Mouse (Mus musculus): Measurements from ENCODE around the gene Pxdc1. TPM values are rescaled to one million over a fixed set of nuclear protein-coding genes. Genes with fewer than 3 reads are reported as not detected.
A peak's percentile ranks its signal among the peaks of the same experiment; 100 is the strongest.

Pxdc1 gene
- polyA plus RNA-seq, 1 experiment from 2014 or later = 8.9 TPM

DNA sequence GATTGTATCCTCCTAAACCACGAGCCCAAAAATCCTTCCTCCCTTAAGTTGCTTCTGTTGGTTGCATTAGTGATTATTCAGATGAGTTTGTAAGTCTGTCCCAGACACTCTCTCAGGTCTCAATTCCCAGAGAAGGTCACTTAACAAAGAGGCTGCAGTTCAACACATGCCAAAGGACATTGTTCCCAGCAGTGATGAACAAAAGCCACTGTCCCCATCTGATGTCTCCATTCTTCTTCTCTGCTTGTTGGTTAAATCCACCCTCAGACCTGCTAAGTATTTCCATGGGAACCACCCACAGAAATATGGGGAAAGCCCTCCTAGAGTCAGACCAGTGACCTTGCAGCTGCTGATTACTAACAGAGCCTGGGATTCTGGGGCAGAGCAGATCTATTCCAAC, 43.6 kb downstream of the Pxdc1 start:
- no peak overlapping the region for H3K27ac ChIP-seq
- H3K4me1 ChIP-seq (replicated peaks) = peaks cover 10% of the 10 kb centered on the region; the same call in 1 of the 2 replicates
- ATAC-seq (ENCODE audit: low FRiP score) = no peak
- H3K4me2 ChIP-seq = no peak overlapping the region
- H3K9me3 ChIP-seq = no peaks in the 10 kb centered on the region
- no peak overlapping the region for H3K9ac ChIP-seq
- H3K27me3 ChIP-seq = no peaks in the 10 kb centered on the region
- H3K4me3 ChIP-seq = no peak overlapping the region
- H3K36me3 ChIP-seq = no peaks in the 10 kb centered on the region
- WGBS = 33% methylated on average over 1 of the region's 1 CpGs

GRCm38 (mm10) chr13:34607079-34607478, 46.2 kb downstream of the Pxdc1 start:
- H3K9me3 ChIP-seq = no peaks in the 10 kb centered on the region
- ATAC-seq (ENCODE audit: low FRiP score) = no peak
- H3K27ac ChIP-seq = peak overlapping the region; percentile 48; the same call in 1 of the 2 replicates
- H3K4me3 ChIP-seq = no peak overlapping the region
- peaks cover 10% of the 10 kb centered on the region; the same call in 1 of the 2 replicates for H3K4me1 ChIP-seq (replicated peaks)
- no peaks in the 10 kb centered on the region for H3K36me3 ChIP-seq
- no peak overlapping the region for H3K4me2 ChIP-seq
- H3K9ac ChIP-seq = no peak overlapping the region
- no peaks in the 10 kb centered on the region for H3K27me3 ChIP-seq
- WGBS = 53% methylated on average over 2 of the region's 2 CpGs

DNA sequence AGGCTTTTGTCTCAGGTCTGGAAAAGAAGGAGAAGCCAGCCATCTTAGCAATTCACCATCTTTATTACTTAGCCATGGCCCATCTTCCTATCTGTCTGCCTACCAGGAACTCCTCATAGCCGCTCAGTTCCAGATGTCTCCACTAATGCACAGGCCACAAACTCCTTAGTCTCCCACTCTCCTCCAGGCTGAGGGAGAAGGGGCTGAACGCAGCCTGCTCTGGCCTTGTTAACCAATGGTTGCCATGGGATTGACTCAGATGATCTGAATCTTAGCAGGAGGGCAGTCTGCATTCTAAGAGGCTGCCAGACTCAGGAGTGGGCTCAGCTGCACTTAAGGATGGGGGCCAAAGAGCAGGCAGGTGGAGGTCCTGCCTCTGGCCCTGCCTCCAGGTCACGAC, 47.4 kb downstream of the Pxdc1 start:
- Histone ChIP-seq H3K27me3 (no peaks in the 10 kb centered on the region), H3K9me3 (no peaks in the 10 kb centered on the region), H3K4me2 (no peak overlapping the region), H3K36me3 (no peaks in the 10 kb centered on the region), H3K4me3 (no peak overlapping the region), H3K27ac (no peak overlapping the region), H3K9ac (no peak overlapping the region), H3K4me1 (replicated peaks) (peaks cover 10% of the 10 kb centered on the region; the same call in 1 of the 2 replicates)
- WGBS = 58% methylated on average over 3 of the region's 3 CpGs
- peak; percentile 54 for ATAC-seq (ENCODE audit: low FRiP score)

DNA sequence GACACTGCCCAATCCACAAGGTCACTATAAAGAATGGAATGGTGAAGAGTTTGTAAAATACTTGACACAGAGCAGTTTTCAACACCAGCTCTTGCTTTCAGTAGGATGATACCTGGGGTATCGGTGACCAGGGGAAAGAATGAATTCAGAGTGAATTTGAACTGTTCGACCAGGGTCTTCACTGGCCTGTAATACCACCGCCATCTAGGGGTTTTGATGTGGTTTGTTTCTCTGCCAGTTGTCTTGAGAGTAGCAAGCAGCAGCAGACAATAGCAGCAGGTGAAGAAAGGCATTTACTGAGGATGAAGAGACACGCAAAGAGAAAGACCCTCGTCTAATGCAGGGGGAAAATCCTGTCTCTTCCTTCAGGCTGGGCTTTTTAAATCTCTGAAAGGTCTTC, 48.1 kb downstream of the Pxdc1 start:
- no peaks in the 10 kb centered on the region for H3K36me3 ChIP-seq
- peaks cover 10% of the 10 kb centered on the region; the same call in 1 of the 2 replicates for H3K4me1 ChIP-seq (replicated peaks)
- H3K9me3 ChIP-seq = no peaks in the 10 kb centered on the region
- H3K4me2 ChIP-seq = no peak overlapping the region
- H3K27me3 ChIP-seq = no peaks in the 10 kb centered on the region
- no peak overlapping the region for H3K9ac ChIP-seq
- no peak for ATAC-seq (ENCODE audit: low FRiP score)
- no peak overlapping the region for H3K4me3 ChIP-seq
- H3K27ac ChIP-seq = no peak overlapping the region
- WGBS = 73% methylated on average over 5 of the region's 5 CpGs

- no peak overlapping the region for H3K4me2 ChIP-seq
- no peak for ATAC-seq (ENCODE audit: low FRiP score)
- H3K36me3 ChIP-seq = no peaks in the 10 kb centered on the region
- WGBS = 95% methylated on average over 1 of the region's 1 CpGs
- H3K9ac ChIP-seq = no peak overlapping the region
- H3K9me3 ChIP-seq = no peaks in the 10 kb centered on the region
- peaks cover 10% of the 10 kb centered on the region; the same call in 1 of the 2 replicates for H3K4me1 ChIP-seq (replicated peaks)
- H3K27me3 ChIP-seq = no peaks in the 10 kb centered on the region
- H3K4me3 ChIP-seq = no peak overlapping the region
- H3K27ac ChIP-seq = no peak overlapping the region
Observed at GRCm38 (mm10) chr13:34604406-34604805, 48.9 kb downstream of the Pxdc1 start.

DNA sequence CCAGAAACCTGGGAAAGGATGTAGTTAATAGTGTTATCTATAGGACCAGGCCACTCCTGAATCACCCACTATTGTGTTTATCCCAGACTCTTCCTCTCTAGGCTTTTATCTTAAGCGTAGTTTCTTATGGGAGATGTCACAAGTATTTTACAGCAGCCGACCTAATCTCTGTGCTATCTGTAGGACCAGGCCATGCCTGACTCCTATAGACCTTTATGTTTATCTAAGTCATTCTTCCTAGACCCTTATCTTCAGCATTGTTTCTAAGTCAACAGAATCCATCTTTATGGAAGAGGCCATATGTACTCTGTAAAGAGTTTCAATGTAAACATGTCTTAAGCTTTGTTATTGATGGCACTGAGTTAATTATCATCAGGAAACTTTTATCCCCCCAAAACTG, 50.5 kb downstream of the Pxdc1 start:
- no peak for ATAC-seq (ENCODE audit: low FRiP score)
- no peak overlapping the region for H3K4me3 ChIP-seq
- WGBS = 74% methylated on average over 2 of the region's 2 CpGs
- H3K4me1 ChIP-seq (replicated peaks) = peaks cover 10% of the 10 kb centered on the region; the same call in 1 of the 2 replicates
- H3K9ac ChIP-seq = no peak overlapping the region
- no peaks in the 10 kb centered on the region for H3K27me3 ChIP-seq
- H3K9me3 ChIP-seq = no peaks in the 10 kb centered on the region
- no peak overlapping the region for H3K27ac ChIP-seq
- no peak overlapping the region for H3K4me2 ChIP-seq
- H3K36me3 ChIP-seq = no peaks in the 10 kb centered on the region

GRCm38 (mm10) chr13:34596797-34597196, 56.5 kb downstream of the Pxdc1 start:
- no peaks in the 10 kb centered on the region for H3K9me3 ChIP-seq
- ATAC-seq (ENCODE audit: low FRiP score) = no peak
- no peak overlapping the region for H3K27ac ChIP-seq
- no peak overlapping the region for H3K4me3 ChIP-seq
- H3K4me2 ChIP-seq = no peak overlapping the region
- no peaks in the 10 kb centered on the region for H3K4me1 ChIP-seq (replicated peaks)
- H3K27me3 ChIP-seq = no peaks in the 10 kb centered on the region
- H3K36me3 ChIP-seq = no peaks in the 10 kb centered on the region
- H3K9ac ChIP-seq = no peak overlapping the region

Other genes starting within 250 kb of the Pxdc1 start
- gene Fam50b, start 81.4 kb upstream of the Pxdc1 start, polyA plus RNA-seq (2015; fragmentation: Nextera tagmentation; extraction: Ambion mirVana) = not detected in 2 replicates
- gene Prpf4b, start 221.8 kb upstream of the Pxdc1 start, polyA plus RNA-seq (2015; fragmentation: Nextera tagmentation; extraction: Ambion mirVana) = 73.5 and 82.1 TPM in 2 replicates

Measured in hindbrain, embryonic 13.5 days (tissue).